Comparison of ENCODE assay signal across 7 mouse cellular contexts in genomic region chr7:28767462-28767965, GRCm38 (mm10). TPM values are rescaled to one million over a fixed set of nuclear protein-coding genes. Genes with fewer than 3 reads are reported as not detected.
A peak's percentile ranks its signal among the peaks of the same experiment; 100 is the strongest.
DNase-seq lines count a peak whose midpoint lies in the region; ATAC-seq and TF ChIP-seq lines count a peak whose summit lies in the region.

TSS of gene Nfkbib (minus strand) at chr7:28767512.

- H3K4me3 ChIP-seq in embryonic facial prominence, embryonic 14.5 days (ENCODE audit: low read depth, low read length), result peak within 1 kb of the TSS; percentile 65
- peak within 1 kb of the TSS; percentile 85 for H3K4me3 ChIP-seq in heart, embryonic 15.5 days
- peak within 1 kb of the TSS; percentile 65 for H3K4me3 ChIP-seq in myocyte

- intact Hi-C loops in left cerebral cortex, postnatal 25 days (cut with DNase I), result no loop called here

- peaks cover 12% of the 10 kb centered on the region for H3K4me1 ChIP-seq in embryonic facial prominence, embryonic 14.5 days (ENCODE audit: control insufficient read depth, insufficient read depth, low read length)
- H3K4me1 ChIP-seq in heart, embryonic 15.5 days (replicated peaks), result peaks cover 27% of the 10 kb centered on the region

- peak within 1 kb of the TSS; percentile 43 for H3ac ChIP-seq in myocyte (ENCODE audit: control insufficient read depth, insufficient read length)

- TF ChIP-seq POLR2A in myocyte (IDR thresholded peaks at IDR 0.05; ENCODE audit: insufficient read length, low read depth), result no peak

- H3K79me2 ChIP-seq in myocyte (ENCODE audit: control insufficient read depth, insufficient read depth), result peaks cover 21% of the 10 kb centered on the region

- WGBS in embryonic facial prominence, embryonic 14.5 days, result 61% methylated on average over 7 of the region's 7 CpGs
- WGBS in heart, embryonic 15.5 days, result 69% methylated on average over 7 of the region's 7 CpGs

- no peak for ATAC-seq in embryonic facial prominence, embryonic 14.5 days (ENCODE audit: low read depth)
- ATAC-seq in heart, embryonic 15.5 days (replicated peaks; ENCODE audit: insufficient number of reproducible peaks, insufficient read depth, low FRiP score, low read depth), result no peak

- DNase-seq in thymus, postnatal 0 days (ENCODE audit: low spot score), result no peak
- DNase-seq in thymus, postnatal 14 days, result no peak
- no peak for DNase-seq in embryonic facial prominence, embryonic 14.5 days (ENCODE audit: low spot score)
- no peak for DNase-seq in left cerebral cortex, postnatal 25 days (ENCODE audit: low spot score in 2 of 2)
- DNase-seq in ovary, postnatal 14 days (ENCODE audit: low spot score), result no peak

- H3K27me3 ChIP-seq in embryonic facial prominence, embryonic 14.5 days (replicated peaks; ENCODE audit: control insufficient read depth, insufficient read depth, low read length), result no peaks in the 10 kb centered on the region
- H3K27me3 ChIP-seq in heart, embryonic 15.5 days, result no peaks in the 10 kb centered on the region
- H3K27me3 ChIP-seq in myocyte (ENCODE audit: control insufficient read depth, insufficient read depth, insufficient read length), result no peaks in the 10 kb centered on the region

- peak within 1 kb of the TSS; percentile 72 for H3K9ac ChIP-seq in embryonic facial prominence, embryonic 14.5 days (ENCODE audit: low read depth, low read length)
- peak within 1 kb of the TSS; percentile 73 for H3K9ac ChIP-seq in heart, embryonic 15.5 days

- no peak within 1 kb of the TSS for H3K27ac ChIP-seq in embryonic facial prominence, embryonic 14.5 days (replicated peaks; ENCODE audit: low read depth, low read length)
- H3K27ac ChIP-seq in heart, embryonic 15.5 days, result no peak within 1 kb of the TSS

- 0 out of 2 replicates have a peak, but pooled peaks cover 11% of the 10 kb centered on the region for H3K36me3 ChIP-seq in embryonic facial prominence, embryonic 14.5 days (ENCODE audit: control insufficient read depth, insufficient read depth, low read length)
- H3K36me3 ChIP-seq in heart, embryonic 15.5 days, result no peaks in the 10 kb centered on the region; the same call in 1 of the 2 replicates
- H3K36me3 ChIP-seq in myocyte (ENCODE audit: control insufficient read depth, insufficient read depth), result no peaks in the 10 kb centered on the region

- H3K9me3 ChIP-seq in embryonic facial prominence, embryonic 14.5 days (ENCODE audit: control insufficient read depth, low read length), result no peaks in the 10 kb centered on the region
- H3K9me3 ChIP-seq in heart, embryonic 15.5 days (replicated peaks), result no peaks in the 10 kb centered on the region

- peak within 1 kb of the TSS; percentile 65 for H3K4me2 ChIP-seq in embryonic facial prominence, embryonic 14.5 days (ENCODE audit: low read depth, low read length)
- peak within 1 kb of the TSS; percentile 78 for H3K4me2 ChIP-seq in heart, embryonic 15.5 days
- peak within 1 kb of the TSS; percentile 93 for H3K4me2 ChIP-seq in myocyte (ENCODE audit: low read depth)

TF ChIP-seq in myocyte, 11 proteins besides CTCF, POLR2A, EP300 and RAD21:
- TF ChIP-seq MYOG (IDR thresholded peaks at IDR 0.05; ENCODE audit: control insufficient read depth in 1 of 3, insufficient read depth in 1 of 3, insufficient read length in 2 of 3, low read depth in 2 of 3), result no peak
- no peak for TF ChIP-seq REST (IDR thresholded peaks at IDR 0.05; ENCODE audit: insufficient read depth, insufficient read length)
- no peak for TF ChIP-seq MYOD1 (IDR thresholded peaks at IDR 0.05; ENCODE audit: control insufficient read depth in 1 of 3, insufficient read length in 2 of 3, low read depth in 2 of 3)
- TF ChIP-seq TCF3 (IDR thresholded peaks at IDR 0.05; ENCODE audit: insufficient read length, low read depth), result no peak
- no peak for TF ChIP-seq USF1 (IDR thresholded peaks at IDR 0.05; ENCODE audit: low read depth)
- TF ChIP-seq E2F4 (IDR thresholded peaks at IDR 0.05; ENCODE audit: insufficient read depth), result no peak
- no peak for TF ChIP-seq CEBPB (IDR thresholded peaks at IDR 0.05; ENCODE audit: insufficient read depth, poor library complexity, severe bottlenecking)
- no peak for TF ChIP-seq POLR2AphosphoS2 (IDR thresholded peaks at IDR 0.05; ENCODE audit: insufficient read length, low read depth)
- TF ChIP-seq SRF (IDR thresholded peaks at IDR 0.05; ENCODE audit: control insufficient read depth, insufficient read length, low read depth), result no peak
- TF ChIP-seq TCF12 (IDR thresholded peaks at IDR 0.05; ENCODE audit: insufficient read depth, poor library complexity, severe bottlenecking), result no peak
- TF ChIP-seq MAX (IDR thresholded peaks at IDR 0.05; ENCODE audit: low read depth), result no peak

RNA-seq across cellular contexts. Expression of gene Nfkbib, which starts in this region (rescaled TPM):
- 70.0 and 74.9 TPM in 2 replicates for polyA plus RNA-seq in thymus, postnatal 0 days (2015; fragmentation: Nextera tagmentation; extraction: Ambion mirVana)
- 40.9 and 41.5 TPM in 2 replicates for polyA plus RNA-seq in embryonic facial prominence, embryonic 14.5 days (2014; fragmentation: Nextera tagmentation; extraction: Ambion mirVana)
- 26.6 and 35.8 TPM in 2 replicates for polyA plus RNA-seq in heart, embryonic 15.5 days (2015; fragmentation: Nextera tagmentation; extraction: Ambion mirVana)
- 10 to 100 TPM; 34.2 to 37.7 TPM for total RNA-seq in left cerebral cortex, postnatal 25 days (2021)
- 59.3 TPM for polyA plus RNA-seq in myocyte (2012; fragmentation: generic; extraction: Trizol)
